Mouse (Mus musculus): ENCODE data around the gene Tnc. TPM values are rescaled to one million over a fixed set of nuclear protein-coding genes. Genes with fewer than 3 reads are reported as not detected.

Gene Tnc
- polyA plus RNA-seq, 1 experiment from 2014 or later = 38.7 TPM

GRCm38 (mm10) chr4:64058856-64059231, 12.0 kb upstream of the Tnc start:
- no peak overlapping the region for H3K27ac ChIP-seq (ENCODE audit: low read length)
- H3K4me1 ChIP-seq (ENCODE audit: insufficient read depth, low read depth, low read length) = no peaks in the 10 kb centered on the region
- H3K36me3 ChIP-seq (ENCODE audit: insufficient read depth, low read length) = no peaks in the 10 kb centered on the region
- H3K27me3 ChIP-seq (replicated peaks; ENCODE audit: insufficient read depth, low read length) = no peaks in the 10 kb centered on the region
- 56% methylated on average over 6 of the region's 6 CpGs for WGBS
- H3K9me3 ChIP-seq (ENCODE audit: low read length) = no peaks in the 10 kb centered on the region
- H3K9ac ChIP-seq (replicated peaks; ENCODE audit: low read depth) = no peak overlapping the region
- H3K4me2 ChIP-seq (replicated peaks; ENCODE audit: low read depth, low read length) = no peak overlapping the region
- ATAC-seq (no peak), DNase-seq (ENCODE audit: low spot score) (no peak)
- no peak overlapping the region for H3K4me3 ChIP-seq (ENCODE audit: low read depth, low read length)
- TF ChIP-seq CTCF (IDR thresholded peaks at IDR 0.05) (no peak), EP300 (IDR thresholded peaks at IDR 0.05) (no peak)

DNA sequence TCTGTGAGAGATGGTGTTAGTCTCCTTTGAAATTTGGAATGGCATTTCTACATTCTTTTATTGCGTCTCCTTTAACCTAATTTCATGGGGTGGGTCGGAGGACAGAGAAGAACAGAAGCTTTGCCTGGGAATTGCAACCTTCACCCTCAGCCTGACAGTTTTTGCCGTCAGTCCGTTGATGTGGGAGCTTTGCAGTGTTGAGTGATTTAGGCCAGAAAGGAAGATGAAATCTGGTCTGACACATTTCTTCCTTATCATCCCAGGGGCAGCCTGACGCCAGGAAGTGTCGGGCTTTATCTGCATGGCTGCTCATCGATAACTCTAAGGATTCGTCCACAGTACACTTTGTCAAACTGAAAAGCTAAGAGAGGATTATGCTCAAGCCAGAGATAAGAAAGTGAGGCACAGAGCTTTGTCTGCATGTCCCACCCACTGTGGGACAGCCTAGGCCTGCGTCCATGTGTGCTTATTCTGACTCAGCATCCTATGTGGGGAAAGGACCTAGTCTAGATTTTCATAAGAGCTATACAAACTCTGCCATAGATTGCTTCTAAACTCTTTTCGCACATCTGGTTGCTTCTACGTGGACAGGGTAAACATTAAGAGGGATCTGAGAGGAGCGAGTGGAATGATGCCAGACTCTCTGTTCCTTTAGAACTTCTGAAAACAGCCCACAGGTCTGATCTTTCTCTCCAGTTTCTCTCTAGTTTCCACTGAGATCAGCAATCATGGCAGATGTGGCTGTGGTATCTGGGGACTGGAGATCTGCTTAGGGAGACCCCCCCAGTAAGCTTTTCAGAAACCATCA, 11.4 kb upstream of the Tnc start:
- Histone ChIP-seq H3K4me2 (replicated peaks; ENCODE audit: low read depth, low read length) (no peak overlapping the region), H3K9me3 (ENCODE audit: low read length) (no peaks in the 10 kb centered on the region), H3K9ac (replicated peaks; ENCODE audit: low read depth) (no peak overlapping the region), H3K4me1 (ENCODE audit: insufficient read depth, low read depth, low read length) (no peaks in the 10 kb centered on the region), H3K27me3 (replicated peaks; ENCODE audit: insufficient read depth, low read length) (no peaks in the 10 kb centered on the region), H3K36me3 (ENCODE audit: insufficient read depth, low read length) (no peaks in the 10 kb centered on the region), H3K27ac (ENCODE audit: low read length) (no peak overlapping the region), H3K4me3 (ENCODE audit: low read depth, low read length) (no peak overlapping the region)
- ATAC-seq (no peak), DNase-seq (ENCODE audit: low spot score) (no peak)
- TF ChIP-seq CTCF (IDR thresholded peaks at IDR 0.05) (no peak), EP300 (IDR thresholded peaks at IDR 0.05) (no peak)
- 35% methylated on average over 12 of the region's 12 CpGs for WGBS

GRCm38 (mm10) chr4:64048177-64048576, 1.4 kb upstream of the Tnc start:
- Histone ChIP-seq H3K36me3 (ENCODE audit: insufficient read depth, low read length) (no peaks in the 10 kb centered on the region), H3K27ac (ENCODE audit: low read length) (no peak overlapping the region), H3K4me3 (ENCODE audit: low read depth, low read length) (no peak overlapping the region), H3K4me2 (replicated peaks; ENCODE audit: low read depth, low read length) (no peak overlapping the region), H3K27me3 (replicated peaks; ENCODE audit: insufficient read depth, low read length) (no peaks in the 10 kb centered on the region), H3K4me1 (ENCODE audit: insufficient read depth, low read depth, low read length) (no peaks in the 10 kb centered on the region; the same call in 1 of the 2 replicates), H3K9ac (replicated peaks; ENCODE audit: low read depth) (no peak overlapping the region), H3K9me3 (ENCODE audit: low read length) (no peaks in the 10 kb centered on the region)
- WGBS = 66% methylated on average over 7 of the region's 7 CpGs
- no peak for TF ChIP-seq CTCF (IDR thresholded peaks at IDR 0.05)
- no peak for TF ChIP-seq EP300 (IDR thresholded peaks at IDR 0.05)
- ATAC-seq (no peak), DNase-seq (ENCODE audit: low spot score) (no peak)

DNA sequence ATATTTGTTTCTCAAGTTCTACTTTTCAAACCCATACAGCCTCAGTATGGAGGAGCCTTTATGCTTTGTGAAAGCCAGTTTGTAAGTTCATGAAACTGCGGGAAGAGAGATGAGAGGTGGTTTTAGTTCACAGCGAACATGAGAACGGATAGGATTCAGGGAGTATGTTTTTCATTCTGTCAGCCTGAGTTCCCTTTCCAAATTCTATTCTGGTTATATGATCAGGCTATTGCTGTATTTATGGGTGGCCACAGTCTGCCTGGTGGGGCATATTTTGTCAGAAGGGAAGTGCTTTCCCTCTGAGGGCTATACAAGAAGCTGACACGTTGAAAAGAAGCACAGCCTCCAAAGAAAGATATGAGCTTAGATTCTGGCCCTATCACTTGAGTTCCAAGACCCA, 2.9 kb downstream of the Tnc start:
- Histone ChIP-seq H3K4me3 (ENCODE audit: low read depth, low read length) (no peak overlapping the region), H3K27me3 (replicated peaks; ENCODE audit: insufficient read depth, low read length) (no peaks in the 10 kb centered on the region), H3K27ac (ENCODE audit: low read length) (no peak overlapping the region), H3K36me3 (ENCODE audit: insufficient read depth, low read length) (no peaks in the 10 kb centered on the region), H3K4me1 (ENCODE audit: insufficient read depth, low read depth, low read length) (no peaks in the 10 kb centered on the region; the same call in 1 of the 2 replicates), H3K9me3 (ENCODE audit: low read length) (no peaks in the 10 kb centered on the region), H3K9ac (replicated peaks; ENCODE audit: low read depth) (no peak overlapping the region), H3K4me2 (replicated peaks; ENCODE audit: low read depth, low read length) (no peak overlapping the region)
- ATAC-seq = no peak
- no peak for TF ChIP-seq CTCF (IDR thresholded peaks at IDR 0.05)
- no peak for DNase-seq (ENCODE audit: low spot score)
- 72% methylated on average over 4 of the region's 4 CpGs for WGBS

- H3K27ac ChIP-seq (ENCODE audit: low read length) = no peak overlapping the region
- no peak for TF ChIP-seq EP300 (IDR thresholded peaks at IDR 0.05)
- TF ChIP-seq CTCF (IDR thresholded peaks at IDR 0.05) = no peak
- H3K4me2 ChIP-seq (replicated peaks; ENCODE audit: low read depth, low read length) = no peak overlapping the region
- no peaks in the 10 kb centered on the region; the same call in 1 of the 2 replicates for H3K4me1 ChIP-seq (ENCODE audit: insufficient read depth, low read depth, low read length)
- H3K4me3 ChIP-seq (ENCODE audit: low read depth, low read length) = no peak overlapping the region
- DNase-seq (ENCODE audit: low spot score) (no peak), ATAC-seq (no peak)
- no peaks in the 10 kb centered on the region for H3K9me3 ChIP-seq (ENCODE audit: low read length)
- WGBS = 67% methylated on average over 6 of the region's 6 CpGs
- no peak overlapping the region for H3K9ac ChIP-seq (replicated peaks; ENCODE audit: low read depth)
- H3K27me3 ChIP-seq (replicated peaks; ENCODE audit: insufficient read depth, low read length) = no peaks in the 10 kb centered on the region
- no peaks in the 10 kb centered on the region for H3K36me3 ChIP-seq (ENCODE audit: insufficient read depth, low read length)
These were observed 3.4 kb downstream of the Tnc start for GRCm38 (mm10) chr4:64043371-64043770.

DNA sequence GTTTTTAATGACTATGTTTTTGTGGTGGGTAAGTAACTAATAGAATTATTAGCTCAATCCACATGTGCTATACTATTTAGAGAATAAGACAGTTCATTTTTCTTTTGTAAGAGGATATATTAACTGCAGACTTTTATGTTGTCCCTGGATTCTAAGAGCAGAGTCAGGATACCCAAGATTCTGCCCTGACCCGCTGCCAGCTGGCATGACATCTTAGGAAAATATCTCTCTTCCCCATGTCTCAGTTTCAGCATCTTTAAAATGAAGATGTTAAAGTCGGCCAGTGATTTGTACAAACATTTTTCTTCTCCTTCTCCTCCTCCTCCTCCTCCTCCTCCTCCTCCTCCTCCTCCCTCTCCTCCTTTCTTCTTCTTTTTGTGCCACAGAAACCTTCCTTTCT, 7.7 kb downstream of the Tnc start:
- no peaks in the 10 kb centered on the region for H3K27me3 ChIP-seq (replicated peaks; ENCODE audit: insufficient read depth, low read length)
- TF ChIP-seq EP300 (IDR thresholded peaks at IDR 0.05) (no peak), CTCF (IDR thresholded peaks at IDR 0.05) (no peak)
- no peak overlapping the region for H3K9ac ChIP-seq (replicated peaks; ENCODE audit: low read depth)
- no peak overlapping the region for H3K27ac ChIP-seq (ENCODE audit: low read length)
- H3K4me1 ChIP-seq (ENCODE audit: insufficient read depth, low read depth, low read length) = no peaks in the 10 kb centered on the region
- H3K4me3 ChIP-seq (ENCODE audit: low read depth, low read length) = no peak overlapping the region
- H3K4me2 ChIP-seq (replicated peaks; ENCODE audit: low read depth, low read length) = no peak overlapping the region
- H3K36me3 ChIP-seq (ENCODE audit: insufficient read depth, low read length) = no peaks in the 10 kb centered on the region
- ATAC-seq (no peak), DNase-seq (ENCODE audit: low spot score) (no peak)
- 68% methylated on average over 2 of the region's 2 CpGs for WGBS
- H3K9me3 ChIP-seq (ENCODE audit: low read length) = no peaks in the 10 kb centered on the region

All from lung, postnatal 0 days (tissue).